Mouse (Mus musculus) adipocyte (in vitro differentiated cells): ENCODE data around the gene Dtd1.

Experiments used
- DNase-seq: peaks from one replicate; pipeline ENCODE4 v3.0.0-alpha.2; 2016; ENCODE audit warnings: low spot score

Dtd1 gene

DNA sequence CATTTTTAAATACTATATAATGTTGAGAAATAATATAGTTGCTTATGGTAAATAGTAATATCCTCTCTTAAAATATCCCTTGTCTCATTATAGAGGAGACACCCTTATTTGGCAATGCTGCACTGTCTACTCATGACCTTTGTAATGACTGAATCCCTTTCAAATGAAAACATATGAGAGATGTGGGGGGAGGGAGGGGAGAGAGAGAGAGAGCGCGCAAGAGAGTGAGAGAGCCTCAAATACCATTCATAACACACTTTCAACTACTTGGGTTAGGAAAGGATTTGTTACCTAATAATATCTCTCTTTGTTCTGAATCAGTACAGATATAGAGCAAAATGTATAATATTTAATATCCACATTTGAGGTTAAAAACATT lies 169.4 kb downstream of the Dtd1 start:
- DNase-seq = peak; percentile 18

GRCm38 (mm10) chr2:144769556-144769955 lies 169.9 kb downstream of the Dtd1 start:
- peak; percentile 45 for DNase-seq

- DNase-seq = no peak
Measured at GRCm38 (mm10) chr2:144770452-144770941, 170.8 kb downstream of the Dtd1 start.

- no peak for DNase-seq
Measured at GRCm38 (mm10) chr2:144771841-144772240, 172.1 kb downstream of the Dtd1 start.

GRCm38 (mm10) chr2:144774636-144775160 lies 175.0 kb downstream of the Dtd1 start:
- DNase-seq = peak; percentile 11

DNA sequence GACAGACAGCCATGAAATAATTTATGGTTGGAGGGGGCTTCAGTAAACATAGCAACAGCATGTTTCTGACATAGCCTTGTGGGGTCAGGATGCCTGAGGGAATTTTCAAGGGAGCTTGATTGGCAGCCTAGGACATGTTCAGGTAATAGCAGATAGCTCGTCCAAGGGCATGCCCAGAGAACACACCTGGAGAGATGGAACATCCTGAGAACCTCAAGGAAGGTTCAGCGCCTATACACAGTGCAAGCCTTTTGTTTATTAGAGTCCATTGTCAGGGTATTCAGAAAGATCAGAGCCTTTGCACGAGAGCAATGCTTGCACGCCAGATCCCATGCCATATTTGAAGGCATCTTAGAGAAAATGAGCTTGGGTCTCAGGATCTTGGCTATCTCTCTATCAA lies 175.9 kb downstream of the Dtd1 start:
- no peak for DNase-seq

DNA sequence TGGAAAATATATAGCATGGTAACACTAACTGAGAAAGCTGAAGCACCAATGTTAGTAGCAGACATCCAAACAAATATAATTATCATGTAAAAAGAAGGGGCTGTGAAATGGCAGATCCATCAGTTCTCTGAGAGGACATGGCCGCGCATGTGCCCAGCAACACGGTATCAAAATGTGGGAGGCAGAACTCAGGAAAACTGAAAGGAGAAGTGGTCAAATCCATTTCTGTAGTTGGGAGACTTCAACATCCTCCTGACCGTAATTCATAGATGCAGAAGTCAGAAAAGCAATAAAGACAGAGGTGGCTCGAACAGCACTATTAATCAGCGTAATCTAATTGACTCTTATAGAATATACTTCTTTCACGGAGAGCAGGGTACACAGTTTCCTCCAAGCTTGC lies 179.6 kb downstream of the Dtd1 start:
- no peak for DNase-seq

DNA sequence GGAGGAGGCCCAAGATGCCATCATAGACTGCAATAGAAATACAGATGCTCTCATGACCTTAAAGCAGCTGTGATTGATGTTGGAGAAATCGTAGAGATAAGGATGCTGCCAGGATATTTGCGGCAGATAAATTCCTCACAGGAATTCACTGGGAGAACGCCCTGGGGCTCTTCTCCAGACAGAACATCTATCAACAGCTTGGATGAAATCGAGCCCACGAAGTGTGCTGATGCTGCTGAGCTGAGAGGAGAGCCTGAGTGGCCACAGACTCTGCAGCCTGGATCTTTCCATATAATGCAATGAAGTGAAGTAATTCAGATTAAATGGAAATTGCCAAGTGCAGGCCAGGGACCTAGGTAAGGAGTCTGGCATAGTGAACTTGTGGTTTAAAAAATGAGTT lies 181.0 kb downstream of the Dtd1 start:
- no peak for DNase-seq

DNA sequence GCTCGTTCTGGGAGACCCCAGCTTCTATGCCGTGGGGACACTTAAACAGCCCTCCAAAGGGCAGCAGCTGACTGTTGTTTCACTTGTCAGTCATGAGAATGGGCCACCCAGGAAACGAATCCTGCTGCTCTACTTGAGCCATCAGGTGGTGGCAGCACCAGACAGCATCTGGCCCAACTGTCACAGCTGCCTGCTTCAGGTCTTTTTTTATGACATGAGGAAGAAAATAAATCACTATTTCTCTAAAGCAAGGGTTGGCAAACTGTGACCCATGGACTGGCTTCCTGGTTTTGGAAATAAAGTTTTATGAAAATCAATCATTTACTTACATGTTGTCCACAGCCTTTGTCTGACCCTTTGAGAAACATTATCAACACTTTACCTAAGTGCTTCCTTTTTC lies 182.2 kb downstream of the Dtd1 start:
- DNase-seq = peak; percentile 15

GRCm38 (mm10) chr2:144782481-144782880 lies 182.8 kb downstream of the Dtd1 start:
- no peak for DNase-seq

DNA sequence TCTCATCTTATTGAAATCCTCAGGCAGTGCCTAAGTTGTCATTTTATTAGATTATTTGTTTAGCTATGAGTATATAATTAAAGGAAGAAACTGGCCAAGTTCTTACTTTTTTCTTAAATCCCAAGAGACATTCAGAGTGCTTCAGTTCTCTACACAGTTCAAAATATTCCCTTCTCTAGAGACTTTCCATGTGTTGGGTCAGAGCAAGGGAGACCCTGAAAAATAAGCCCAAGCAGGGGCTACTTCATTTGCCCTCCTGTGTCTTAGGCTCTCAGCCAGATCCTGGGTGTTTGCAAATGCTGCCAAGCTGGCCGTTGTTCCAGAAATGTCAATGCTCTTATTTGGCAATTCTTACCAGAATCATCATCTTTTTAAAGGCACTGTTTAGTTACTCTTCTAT lies 183.5 kb downstream of the Dtd1 start:
- DNase-seq = no peak

GRCm38 (mm10) chr2:144783831-144784230 lies 184.1 kb downstream of the Dtd1 start:
- DNase-seq = no peak

- DNase-seq = no peak
Measured at GRCm38 (mm10) chr2:144791671-144792294, 192.1 kb downstream of the Dtd1 start.

- DNase-seq = no peak
Measured at GRCm38 (mm10) chr2:144797515-144797914, 197.8 kb downstream of the Dtd1 start.

- no peak for DNase-seq
Measured at GRCm38 (mm10) chr2:144807766-144808754, 208.4 kb downstream of the Dtd1 start.
